Mouse (Mus musculus) lung, embryonic 14.5 days (tissue): ENCODE data around the gene Apobec1. TPM values are rescaled to one million over a fixed set of nuclear protein-coding genes. Genes with fewer than 3 reads are reported as not detected.
A peak's percentile ranks its signal among the peaks of the same experiment; 100 is the strongest.

Source experiments
- ATAC-seq: fragments of 200-750 bp; cut with Nextera tagmentation; 2 replicates; pipeline ENCODE4 v1.8.0; 2017; ENCODE audit warnings: mild to moderate bottlenecking, moderate TSS enrichment, moderate library complexity; ENCODE audit not compliant: insufficient read depth
- DNase-seq: peaks from one replicate; pipeline ENCODE4 v3.0.0-alpha.2; 2015
- H3K27ac ChIP-seq: fragments of 300-500 bp; sonication (generic); 2 replicates; pipeline ENCODE4 v1.5.1; 2014; ENCODE audit warnings: low read depth, mild to moderate bottlenecking, moderate library complexity
- H3K27me3 ChIP-seq: fragments of 300-500 bp; sonication (generic); 2 replicates; pipeline ENCODE4 v1.6.1; 2014; ENCODE audit warnings: low read length, control low read depth; ENCODE audit not compliant: insufficient read depth
- H3K36me3 ChIP-seq: fragments of 300-500 bp; sonication (generic); 2 replicates; pipeline ENCODE4 v1.6.1; 2014; ENCODE audit warnings: control low read depth; ENCODE audit not compliant: insufficient read depth
- H3K4me1 ChIP-seq: fragments of 300-500 bp; sonication (generic); 2 replicates; pipeline ENCODE4 v1.6.1; 2014; ENCODE audit warnings: antibody characterized with exemption, control low read depth; ENCODE audit not compliant: insufficient read depth
- H3K4me2 ChIP-seq: fragments of 300-500 bp; sonication (generic); 2 replicates; pipeline ENCODE4 v1.6.1; 2014; ENCODE audit warnings: mild to moderate bottlenecking
- H3K4me3 ChIP-seq: fragments of 300-500 bp; sonication (generic); 2 replicates; pipeline ENCODE4 v1.5.1; 2014; ENCODE audit warnings: low read depth, low read length
- H3K9ac ChIP-seq: fragments of 300-500 bp; sonication (generic); 2 replicates; pipeline ENCODE4 v1.6.1; 2014
- H3K9me3 ChIP-seq: fragments of 300-500 bp; sonication (generic); 2 replicates; pipeline ENCODE4 v1.6.1; 2016; ENCODE audit warnings: low read depth, low read length, control low read depth
- CTCF ChIP-seq: IDR thresholded peaks from 2 replicates; pipeline ENCODE4 v1.5.1; 2016; ENCODE audit warnings: antibody characterized with exemption, low read depth
- WGBS: fragments of 180-500 bp; shearing (Covaris S2); extraction: QIAGEN DNeasy Blood & Tissue Kit; methylation state at CpG from one replicate; pipeline ENCODE4 v1.1.7; 2014; 5-methylcytosine and 5-hydroxymethylcytosine counted together
- polyA plus RNA-seq: library from polyadenylated mRNA; unstranded; fragments of >200 nt; fragmentation: Nextera tagmentation; extraction: Ambion mirVana; gene quantifications from 2 replicates; pipeline ENCODE4 v1.2.1, GENCODE M21; 2014

Gene Apobec1
- polyA plus RNA-seq, 1 experiment from 2014 or later: 5.8 TPM

GRCm38 (mm10) chr6:122605483-122605882 is 3.2 kb upstream of the Apobec1 start:
- Histone ChIP-seq H3K27ac (no peak overlapping the region), H3K27me3 (peaks cover 3% of the 10 kb centered on the region; the same call in 1 of the 2 replicates), H3K4me1 (no peaks in the 10 kb centered on the region), H3K36me3 (no peaks in the 10 kb centered on the region), H3K9me3 (no peaks in the 10 kb centered on the region), H3K9ac (no peak overlapping the region), H3K4me2 (no peak overlapping the region), H3K4me3 (no peak overlapping the region)
- DNase-seq: no peak
- 88% methylated on average over 8 of the region's 8 CpGs for WGBS
- no peak for ATAC-seq
- TF ChIP-seq CTCF: peak; percentile 12; the same call in 1 of the 2 replicates

DNA sequence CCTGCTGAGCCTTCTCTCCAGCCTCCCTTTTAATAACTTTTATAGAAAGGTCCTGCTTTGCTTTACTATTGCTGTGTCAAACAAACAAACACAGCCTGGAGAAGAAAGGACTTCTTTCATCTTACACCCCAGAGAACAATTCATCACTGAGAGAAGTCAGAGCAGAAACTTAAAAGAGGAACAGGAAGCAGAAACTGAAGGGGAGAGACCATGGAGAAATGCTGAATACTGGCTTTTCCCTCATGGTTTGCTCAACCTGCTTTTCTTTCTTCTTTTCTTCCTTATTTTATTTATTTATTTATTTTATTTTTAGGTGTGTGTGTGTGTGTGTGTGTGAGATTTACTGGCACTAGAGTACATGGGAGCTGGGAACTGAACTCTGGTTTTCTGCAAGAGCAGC is 2.0 kb upstream of the Apobec1 start:
- no peak overlapping the region for H3K4me3 ChIP-seq
- no peak overlapping the region for H3K27ac ChIP-seq
- H3K9ac ChIP-seq: no peak overlapping the region
- DNase-seq: no peak
- ATAC-seq: no peak
- no peaks in the 10 kb centered on the region for H3K36me3 ChIP-seq
- H3K27me3 ChIP-seq: peaks cover 2% of the 10 kb centered on the region; the same call in 1 of the 2 replicates
- no peaks in the 10 kb centered on the region for H3K4me1 ChIP-seq
- TF ChIP-seq CTCF: no peak
- no peak overlapping the region for H3K4me2 ChIP-seq
- no peaks in the 10 kb centered on the region for H3K9me3 ChIP-seq

DNA sequence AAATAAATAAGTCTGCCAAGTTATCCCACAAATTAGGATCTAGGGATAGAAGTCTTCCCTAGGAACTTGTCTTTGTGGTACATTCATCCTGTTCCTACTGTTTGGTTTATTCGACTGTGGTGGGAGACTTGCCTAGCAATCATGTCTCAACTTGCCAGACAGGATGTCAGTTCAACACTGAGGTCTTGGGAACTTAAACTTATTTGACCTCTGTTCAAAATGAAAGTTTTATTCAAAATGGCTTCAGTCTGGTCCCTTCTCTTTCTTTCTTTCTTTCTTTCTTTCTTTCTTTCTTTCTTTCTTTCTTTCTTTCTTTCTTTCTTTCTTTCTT is 713 bp upstream of the Apobec1 start:
- TF ChIP-seq CTCF: no peak
- WGBS: 16% methylated on average over 1 of the region's 1 CpGs
- Histone ChIP-seq H3K4me1 (no peaks in the 10 kb centered on the region), H3K9ac (peak overlapping the region; percentile 62; the same call in 1 of the 2 replicates), H3K4me3 (peak overlapping the region; percentile 48), H3K4me2 (peak overlapping the region; percentile 70), H3K27ac (peak overlapping the region; percentile 73; the same call in 1 of the 2 replicates), H3K9me3 (no peaks in the 10 kb centered on the region), H3K36me3 (no peaks in the 10 kb centered on the region), H3K27me3 (no peaks in the 10 kb centered on the region)
- ATAC-seq (0 out of 2 replicates have a peak, but pooled peaks have one; percentile 5), DNase-seq (no peak)

- no peaks in the 10 kb centered on the region for H3K9me3 ChIP-seq
- H3K4me2 ChIP-seq: peak overlapping the region; percentile 70
- TF ChIP-seq CTCF: no peak
- DNase-seq (no peak), ATAC-seq (no peak)
- H3K36me3 ChIP-seq: no peaks in the 10 kb centered on the region
- H3K4me3 ChIP-seq: peak overlapping the region; percentile 48
- H3K27ac ChIP-seq: no peak overlapping the region
- no peaks in the 10 kb centered on the region for H3K4me1 ChIP-seq
- WGBS: 81% methylated on average over 3 of the region's 3 CpGs
- peak overlapping the region; percentile 62; the same call in 1 of the 2 replicates for H3K9ac ChIP-seq
- no peaks in the 10 kb centered on the region for H3K27me3 ChIP-seq
These were observed 629 bp downstream of the Apobec1 start for GRCm38 (mm10) chr6:122601615-122602014.

DNA sequence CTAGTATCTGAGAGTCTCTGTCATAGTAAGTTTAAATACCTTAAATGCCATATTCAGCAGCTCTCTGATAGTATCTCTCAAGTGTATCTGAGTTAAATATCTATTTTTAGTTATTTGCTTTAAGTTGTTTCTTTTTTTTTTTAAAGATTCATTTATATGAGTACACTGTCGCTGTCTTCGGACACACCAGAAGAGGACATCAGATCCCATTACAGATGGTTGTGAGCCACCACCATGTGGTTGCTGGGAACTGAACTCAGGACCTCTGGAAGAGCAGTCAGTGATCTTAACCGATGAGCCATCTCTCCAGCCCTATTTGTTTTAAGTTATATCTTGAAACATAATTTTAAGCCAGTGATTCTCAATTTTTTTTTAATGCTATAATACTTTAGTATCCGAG is 1.2 kb downstream of the Apobec1 start:
- ATAC-seq (no peak), DNase-seq (no peak)
- Histone ChIP-seq H3K4me2 (no peak overlapping the region), H3K27ac (no peak overlapping the region), H3K36me3 (no peaks in the 10 kb centered on the region), H3K27me3 (no peaks in the 10 kb centered on the region), H3K4me1 (no peaks in the 10 kb centered on the region), H3K9ac (no peak overlapping the region), H3K9me3 (no peaks in the 10 kb centered on the region), H3K4me3 (no peak overlapping the region)
- TF ChIP-seq CTCF: no peak
- 85% methylated on average over 4 of the region's 4 CpGs for WGBS

- 78% methylated on average over 7 of the region's 7 CpGs for WGBS
- DNase-seq: no peak
- no peaks in the 10 kb centered on the region for H3K4me1 ChIP-seq
- no peaks in the 10 kb centered on the region for H3K9me3 ChIP-seq
- ATAC-seq: no peak
- no peaks in the 10 kb centered on the region for H3K27me3 ChIP-seq
- no peak overlapping the region for H3K27ac ChIP-seq
- H3K9ac ChIP-seq: no peak overlapping the region
- no peak overlapping the region for H3K4me3 ChIP-seq
- no peaks in the 10 kb centered on the region for H3K36me3 ChIP-seq
- TF ChIP-seq CTCF: no peak
- no peak overlapping the region for H3K4me2 ChIP-seq
These were observed 2.1 kb downstream of the Apobec1 start for GRCm38 (mm10) chr6:122600066-122600646.

DNA sequence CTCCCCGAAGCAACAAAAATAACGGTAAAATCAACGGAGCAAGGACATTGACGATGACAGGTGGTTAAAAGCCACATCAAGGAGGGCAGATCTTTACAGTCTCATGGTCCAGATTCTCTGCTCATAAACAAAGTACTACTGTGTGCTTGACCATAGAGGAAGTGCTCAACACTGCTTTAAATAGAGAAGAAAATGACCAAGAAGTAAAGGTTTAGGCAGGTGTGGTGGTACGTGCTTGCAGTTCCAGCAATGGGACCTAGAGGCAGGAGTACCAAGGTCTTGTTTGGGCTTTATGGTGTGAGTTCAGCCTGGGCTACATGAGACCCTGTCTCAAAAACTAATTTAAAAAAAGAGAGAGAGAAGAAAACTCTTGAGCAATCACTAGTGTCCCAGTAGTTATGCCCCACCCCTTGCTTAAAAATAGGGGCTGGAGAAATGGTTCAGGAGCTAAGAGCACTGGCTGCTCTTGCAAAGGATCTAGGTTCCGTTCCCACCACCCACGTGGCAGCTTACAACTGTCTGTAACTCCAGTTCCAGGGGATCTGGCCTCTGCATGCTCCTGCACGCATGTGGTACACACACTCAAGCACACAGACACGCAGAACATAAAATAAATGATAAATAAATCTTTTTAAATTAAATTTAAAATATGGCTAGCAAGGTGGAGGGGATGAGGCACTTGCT is 3.0 kb downstream of the Apobec1 start:
- no peak for ATAC-seq
- no peaks in the 10 kb centered on the region for H3K27me3 ChIP-seq
- whole genome bisulfite sequencing: 91% methylated on average over 9 of the region's 9 CpGs

More for the DNA sequence above, 3.0 kb downstream of the Apobec1 start:
- Histone ChIP-seq H3K4me1 (no peaks in the 10 kb centered on the region), H3K9ac (no peak overlapping the region), H3K27ac (no peak overlapping the region), H3K9me3 (no peaks in the 10 kb centered on the region), H3K4me2 (no peak overlapping the region), H3K4me3 (no peak overlapping the region), H3K36me3 (no peaks in the 10 kb centered on the region)
- no peak for DNase-seq
- no peak for TF ChIP-seq CTCF
